Mouse (Mus musculus) lung, postnatal 0 days (tissue): ENCODE results near the gene Cd164.

Experiments used
- CTCF ChIP-seq: IDR thresholded peaks from 2 replicates; pipeline ENCODE4 v1.5.1; 2016; ENCODE audit warnings: antibody characterized with exemption, mild to moderate bottlenecking
- EP300 ChIP-seq: IDR thresholded peaks from 2 replicates; pipeline ENCODE4 v1.6.1; 2016; ENCODE audit warnings: antibody characterized with exemption, mild to moderate bottlenecking, control low read depth

DNA sequence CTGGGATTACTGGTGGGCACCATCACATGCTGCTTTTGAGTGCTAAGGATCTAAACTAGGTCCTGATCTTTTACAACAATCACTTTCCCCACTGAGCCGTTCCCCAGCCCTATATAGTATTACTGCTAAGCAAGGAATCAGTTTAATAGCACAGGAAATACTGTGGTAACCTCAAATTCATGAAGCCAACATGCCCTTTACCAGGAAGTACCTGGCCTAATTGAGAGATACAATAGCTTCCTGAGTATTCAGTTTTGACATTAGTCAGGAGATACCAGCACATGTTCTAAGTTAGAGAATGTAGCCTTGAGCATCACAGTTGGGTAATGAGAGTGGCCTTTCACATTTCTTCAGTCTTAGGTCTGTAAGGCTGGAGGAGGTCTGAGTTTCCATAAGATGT, 17.5 kb downstream of the Cd164 start:
- no peak for TF ChIP-seq CTCF
- no peak for TF ChIP-seq EP300
